Mouse (Mus musculus) liver, embryonic 16.5 days (tissue): ENCODE measurements around the gene Kprp. TPM values are rescaled to one million over a fixed set of nuclear protein-coding genes. Genes with fewer than 3 reads are reported as not detected.
"Not testable (repeated sequence)": the region's sequence is repeated elsewhere in the genome, so short reads cannot be mapped to it uniquely, and the experiment has no call there.

Experiments used
- ATAC-seq: fragments of 200-750 bp; cut with Nextera tagmentation; 2 replicates; pipeline ENCODE4 v1.8.0; 2017; ENCODE audit warnings: low read depth, mild to moderate bottlenecking, moderate number of reproducible peaks, moderate library complexity
- H3K27ac ChIP-seq: fragments of 300-500 bp; sonication (generic); 2 replicates; pipeline ENCODE4 v1.5.1; 2014; ENCODE audit warnings: mild to moderate bottlenecking, low read length
- H3K27me3 ChIP-seq: fragments of 300-500 bp; sonication (generic); 2 replicates; pipeline ENCODE4 v1.6.1; 2014; ENCODE audit warnings: low read depth, low read length, mixed read lengths; ENCODE audit not compliant: control insufficient read depth, insufficient read depth
- H3K36me3 ChIP-seq: fragments of 300-500 bp; sonication (generic); 2 replicates; pipeline ENCODE4 v1.6.1; 2014; ENCODE audit warnings: mild to moderate bottlenecking; ENCODE audit not compliant: control insufficient read depth, insufficient read depth
- H3K4me1 ChIP-seq: fragments of 300-500 bp; sonication (generic); 2 replicates; pipeline ENCODE4 v1.6.1; 2014; ENCODE audit warnings: low read depth, low read length, mixed read lengths; ENCODE audit not compliant: control insufficient read depth
- H3K4me2 ChIP-seq: fragments of 300-500 bp; sonication (generic); 2 replicates; pipeline ENCODE4 v1.6.1; 2014; ENCODE audit warnings: low read depth, low read length, mixed read lengths
- H3K4me3 ChIP-seq: fragments of 300-500 bp; sonication (generic); 2 replicates; pipeline ENCODE4 v1.5.1; 2014; ENCODE audit warnings: low read depth, mild to moderate bottlenecking, low read length
- H3K9ac ChIP-seq: fragments of 300-500 bp; sonication (generic); 2 replicates; pipeline ENCODE4 v1.6.1; 2014; ENCODE audit warnings: low read depth, low read length
- H3K9me3 ChIP-seq: fragments of 300-500 bp; sonication (generic); replicated peaks from 2 replicates; pipeline ENCODE4 v1.6.1; 2016; ENCODE audit warnings: low read length; ENCODE audit not compliant: control insufficient read depth
- WGBS: fragments of 180-500 bp; shearing (Covaris S2); extraction: QIAGEN DNeasy Blood & Tissue Kit; methylation state at CpG from one replicate; pipeline ENCODE4 v1.1.7; 2014; ENCODE audit not compliant: insufficient replicate concordance; 5-methylcytosine and 5-hydroxymethylcytosine counted together
- polyA plus RNA-seq: library from polyadenylated mRNA; unstranded; fragments of >200 nt; fragmentation: Nextera tagmentation; extraction: Ambion mirVana; gene quantifications from 2 replicates; pipeline ENCODE4 v1.2.1, GENCODE M21; 2015

Gene Kprp
- not detected in 2 replicates for polyA plus RNA-seq

DNA sequence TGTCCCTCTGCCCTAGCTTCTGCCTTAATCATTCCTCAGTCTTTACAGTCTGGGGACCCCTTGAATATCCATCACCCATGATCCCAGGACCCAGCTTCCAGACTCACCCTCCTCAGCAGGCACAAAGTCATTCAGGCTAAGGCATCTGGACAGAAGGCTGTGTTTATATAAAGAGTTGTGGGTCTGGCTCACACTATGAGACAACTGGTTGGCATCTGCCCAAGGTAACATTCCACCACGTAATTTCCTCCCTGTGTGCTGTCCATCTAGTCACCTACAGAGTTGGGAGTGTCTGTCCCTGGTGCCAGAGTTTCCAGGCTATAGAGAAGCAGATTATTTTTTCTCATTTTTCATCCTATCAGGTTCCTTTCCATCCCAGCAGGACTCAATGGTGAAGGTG, at the start of gene Kprp:
Gene Kprp (minus strand): TSS at position 140 of the 400 bp plus-strand sequence.
- Histone ChIP-seq H3K9ac (no peak within 1 kb of the TSS), H3K4me1 (no peaks in the 10 kb centered on the region), H3K36me3 (no peaks in the 10 kb centered on the region), H3K4me3 (no peak within 1 kb of the TSS), H3K4me2 (no peak within 1 kb of the TSS), H3K9me3 (no peaks in the 10 kb centered on the region), H3K27ac (no peak within 1 kb of the TSS), H3K27me3 (no peaks in the 10 kb centered on the region)
- WGBS: 38% methylated on average over 1 of the region's 1 CpGs
- no peak for ATAC-seq

DNA sequence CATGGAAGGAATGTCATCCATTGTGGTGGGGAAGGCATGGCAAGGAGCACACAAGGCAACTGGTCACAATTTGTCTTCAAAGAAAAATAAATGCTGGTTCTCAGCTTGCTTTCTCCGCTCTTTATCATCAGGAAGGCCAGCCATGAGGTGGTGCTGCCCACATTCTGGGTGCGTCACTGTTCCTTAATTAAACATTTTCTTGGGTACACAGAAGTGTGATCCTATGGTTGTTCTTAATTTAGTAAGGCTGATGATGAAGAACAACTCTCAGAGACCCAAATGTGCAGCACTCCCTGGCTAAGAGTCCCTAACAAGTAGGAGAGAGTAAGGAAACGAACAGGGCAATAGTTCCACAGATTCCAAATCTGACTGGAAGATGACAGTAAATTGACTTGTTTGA, 47.1 kb upstream of the Kprp start:
- Histone ChIP-seq H3K36me3 (no peaks in the 10 kb centered on the region), H3K27ac (no peak overlapping the region), H3K27me3 (no peaks in the 10 kb centered on the region), H3K4me3 (no peak overlapping the region), H3K4me2 (no peak overlapping the region), H3K9me3 (no peaks in the 10 kb centered on the region), H3K9ac (no peak overlapping the region), H3K4me1 (no peaks in the 10 kb centered on the region)
- no peak for ATAC-seq
- 66% methylated on average over 3 of the region's 3 CpGs for WGBS

DNA sequence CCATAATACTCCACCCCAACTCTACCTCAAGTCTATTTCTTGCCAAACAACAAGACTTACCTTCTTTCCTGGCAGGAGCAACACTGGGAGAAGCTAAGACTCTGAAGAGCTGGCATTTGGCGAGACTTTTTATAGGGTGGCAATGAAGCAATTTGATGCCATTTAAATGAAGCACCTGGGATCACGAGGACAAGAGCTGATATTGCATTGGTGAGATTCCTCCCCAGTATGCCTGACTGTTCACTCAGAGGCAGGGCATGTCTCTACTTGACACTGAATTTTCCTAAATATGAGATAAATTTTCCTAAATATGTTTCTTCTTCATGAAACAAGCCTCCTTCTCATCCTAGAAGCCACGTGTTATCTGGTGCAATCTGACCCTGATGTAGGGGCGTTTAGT, 43.1 kb upstream of the Kprp start, which contains the start of gene 2310050C09Rik:
Gene 2310050C09Rik (minus strand): TSS at position 101 of the 400 bp plus-strand sequence.
- no peaks in the 10 kb centered on the region for H3K4me1 ChIP-seq
- H3K27ac ChIP-seq: no peak within 1 kb of the TSS
- no peaks in the 10 kb centered on the region for H3K27me3 ChIP-seq
- ATAC-seq: no peak
- no peak within 1 kb of the TSS for H3K9ac ChIP-seq
- H3K9me3 ChIP-seq: no peaks in the 10 kb centered on the region
- H3K4me2 ChIP-seq: no peak within 1 kb of the TSS
- H3K36me3 ChIP-seq: no peaks in the 10 kb centered on the region
- 51% methylated on average over 4 of the region's 4 CpGs for WGBS
- H3K4me3 ChIP-seq: no peak within 1 kb of the TSS

DNA sequence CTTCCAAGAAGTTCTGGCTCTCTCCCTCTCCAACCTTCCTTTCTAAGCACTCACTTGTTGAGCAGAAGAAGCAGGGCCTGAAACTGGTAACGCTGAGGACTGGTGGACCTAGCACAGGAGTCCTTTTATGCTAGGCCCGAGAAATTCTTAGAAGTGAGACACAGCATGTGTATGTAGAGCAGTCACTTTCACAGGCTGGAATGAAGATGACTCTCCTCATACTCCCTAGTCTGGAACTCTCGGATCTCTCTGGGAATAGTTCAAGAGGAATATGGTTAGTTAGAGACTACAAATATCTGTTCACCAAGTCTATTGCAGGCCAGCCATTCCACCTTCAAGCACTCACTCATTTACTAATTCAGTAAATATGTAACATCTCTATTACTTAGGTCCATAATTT, 24.1 kb upstream of the Kprp start, which contains the start of gene Lce1l:
Gene Lce1l (minus strand): TSS at position 101 of the 400 bp plus-strand sequence.
- no peak for ATAC-seq
- WGBS: 50% methylated on average over 3 of the region's 3 CpGs
- Histone ChIP-seq H3K27ac (no peak within 1 kb of the TSS), H3K4me1 (no peaks in the 10 kb centered on the region), H3K27me3 (no peaks in the 10 kb centered on the region), H3K36me3 (no peaks in the 10 kb centered on the region), H3K9ac (no peak within 1 kb of the TSS), H3K9me3 (no peaks in the 10 kb centered on the region), H3K4me3 (no peak within 1 kb of the TSS), H3K4me2 (no peak within 1 kb of the TSS)

DNA sequence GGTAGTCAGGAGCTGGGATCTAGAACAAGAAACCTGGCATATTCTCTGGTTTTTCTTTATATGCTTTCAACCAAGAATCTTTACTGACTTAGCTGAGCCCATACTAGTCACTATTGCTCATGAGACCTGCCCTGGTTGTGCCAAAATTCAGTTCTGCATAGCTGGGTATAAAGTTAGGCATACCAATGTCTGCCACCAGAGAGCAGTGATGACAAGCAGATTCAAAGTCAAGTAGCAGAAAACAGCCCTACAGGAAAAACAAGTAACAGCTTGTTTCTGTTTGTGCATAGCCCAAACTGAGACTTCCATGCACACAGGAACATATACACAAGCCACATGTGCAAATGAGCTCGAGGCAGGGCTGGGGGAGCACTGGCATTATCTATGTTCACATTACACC, 1.2 kb downstream of the Kprp start:
- ATAC-seq: no peak
- no peak overlapping the region for H3K27ac ChIP-seq
- 3% methylated on average over 1 of the region's 1 CpGs for WGBS
- no peak overlapping the region for H3K4me3 ChIP-seq
- H3K27me3 ChIP-seq: no peaks in the 10 kb centered on the region
- H3K9ac ChIP-seq: no peak overlapping the region
- H3K4me1 ChIP-seq: no peaks in the 10 kb centered on the region
- no peak overlapping the region for H3K4me2 ChIP-seq
- H3K36me3 ChIP-seq: no peaks in the 10 kb centered on the region
- no peaks in the 10 kb centered on the region for H3K9me3 ChIP-seq

DNA sequence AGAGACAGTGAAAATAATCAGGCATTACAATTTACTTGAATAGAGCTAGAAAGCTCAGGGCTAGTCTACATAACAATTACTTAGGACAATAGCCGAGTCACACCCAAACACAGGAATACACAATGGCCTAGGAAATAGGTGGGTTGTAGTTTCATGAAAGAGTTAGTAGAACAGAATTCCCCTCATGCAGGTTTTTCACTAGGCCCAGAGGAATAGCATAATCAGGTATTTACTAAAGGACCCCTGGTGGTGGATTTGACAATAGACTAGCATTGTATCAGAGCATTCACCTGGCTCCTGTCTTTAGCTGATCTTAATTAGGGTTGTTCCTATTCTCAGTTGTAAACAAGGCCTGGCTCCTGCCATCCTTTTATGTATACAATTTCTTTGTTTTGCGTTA, 11.0 kb downstream of the Kprp start:
- H3K4me1 ChIP-seq, H3K4me3 ChIP-seq, ATAC-seq, H3K27ac ChIP-seq, H3K36me3 ChIP-seq, H3K4me2 ChIP-seq, H3K9me3 ChIP-seq, H3K9ac ChIP-seq, H3K27me3 ChIP-seq: not testable (repeated sequence)
- 66% methylated on average over 2 of the region's 2 CpGs for WGBS

DNA sequence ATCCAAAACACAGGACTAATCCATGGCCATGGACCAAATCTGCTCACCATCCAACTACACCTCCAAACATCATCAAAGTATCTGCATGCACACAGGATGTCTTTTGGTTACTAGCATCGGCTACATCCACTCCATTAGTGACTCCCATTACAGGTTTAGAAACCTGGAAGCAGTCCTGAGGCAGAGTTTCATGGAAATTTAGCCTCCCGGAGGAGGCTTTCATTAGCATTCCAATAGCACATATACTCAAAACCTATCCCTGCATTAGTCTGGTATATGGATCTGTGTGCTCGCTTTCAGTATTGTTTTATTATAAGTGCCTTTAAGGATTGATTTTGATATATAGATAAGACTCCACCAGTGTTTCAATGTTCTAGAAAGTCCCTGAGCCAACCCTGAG, 11.5 kb downstream of the Kprp start:
- H3K9me3 ChIP-seq: no peaks in the 10 kb centered on the region
- no peak for ATAC-seq
- whole genome bisulfite sequencing: 59% methylated on average over 3 of the region's 3 CpGs
- H3K4me2 ChIP-seq: no peak overlapping the region
- H3K4me1 ChIP-seq: no peaks in the 10 kb centered on the region
- no peaks in the 10 kb centered on the region for H3K27me3 ChIP-seq
- H3K4me3 ChIP-seq: no peak overlapping the region
- no peaks in the 10 kb centered on the region for H3K36me3 ChIP-seq
- no peak overlapping the region for H3K9ac ChIP-seq
- H3K27ac ChIP-seq: no peak overlapping the region

DNA sequence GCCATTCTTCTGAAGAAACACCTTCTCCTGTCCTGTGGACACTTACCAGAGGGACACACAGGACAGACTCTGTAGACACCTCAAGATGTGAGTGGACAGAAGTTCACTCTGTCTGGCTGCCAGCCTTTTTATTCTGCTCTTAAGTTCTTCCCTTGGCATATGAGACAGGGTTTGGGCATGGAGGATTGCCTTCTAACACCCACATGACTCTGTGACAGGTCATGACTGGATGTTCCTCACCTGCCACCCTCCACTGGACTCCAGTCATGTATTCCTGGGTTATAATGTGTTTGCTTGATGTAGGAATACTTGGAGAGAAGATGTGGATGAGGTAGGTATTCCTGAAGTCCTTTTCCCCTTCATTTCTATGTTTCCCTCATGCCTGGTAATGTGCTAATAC, 19.3 kb downstream of the Kprp start, which contains the start of gene Lce1k:
Gene Lce1k (minus strand): TSS at position 101 of the 400 bp plus-strand sequence.
- Histone ChIP-seq H3K4me3 (no peak within 1 kb of the TSS), H3K4me1 (no peaks in the 10 kb centered on the region), H3K9me3 (no peaks in the 10 kb centered on the region), H3K4me2 (no peak within 1 kb of the TSS), H3K27ac (no peak within 1 kb of the TSS), H3K27me3 (no peaks in the 10 kb centered on the region), H3K36me3 (no peaks in the 10 kb centered on the region), H3K9ac (no peak within 1 kb of the TSS)
- ATAC-seq: no peak

DNA sequence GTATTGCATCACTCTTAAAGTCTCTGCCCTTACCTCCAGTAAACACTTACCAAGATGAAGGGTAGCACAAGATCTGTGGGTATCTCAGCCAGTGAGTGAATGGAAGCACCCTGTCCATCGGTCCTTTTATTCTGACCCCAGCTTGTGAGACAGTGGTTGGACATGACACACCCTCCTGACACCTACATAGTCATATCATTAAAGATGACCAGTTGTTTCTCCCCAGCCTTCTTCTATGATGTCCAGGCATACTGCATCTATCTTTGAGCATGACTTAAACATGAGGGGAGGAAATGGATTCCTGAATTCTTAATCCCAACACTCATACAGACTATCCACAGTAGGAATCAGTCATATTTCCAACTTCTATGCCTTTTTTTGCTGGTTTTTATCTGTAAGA, 36.6 kb downstream of the Kprp start, which contains the start of gene Lce1j:
Gene Lce1j (minus strand): TSS at position 101 of the 400 bp plus-strand sequence.
- no peak within 1 kb of the TSS for H3K9ac ChIP-seq
- H3K4me3 ChIP-seq: no peak within 1 kb of the TSS
- no peak within 1 kb of the TSS for H3K27ac ChIP-seq
- no peak within 1 kb of the TSS for H3K4me2 ChIP-seq
- no peaks in the 10 kb centered on the region for H3K4me1 ChIP-seq
- no peaks in the 10 kb centered on the region for H3K36me3 ChIP-seq
- no peaks in the 10 kb centered on the region for H3K9me3 ChIP-seq
- H3K27me3 ChIP-seq: no peaks in the 10 kb centered on the region
- 50% methylated on average over 1 of the region's 1 CpGs for WGBS
- no peak for ATAC-seq
